Mouse (Mus musculus): Measurements from ENCODE around the gene Olfr808.

The Olfr808 gene

DNA sequence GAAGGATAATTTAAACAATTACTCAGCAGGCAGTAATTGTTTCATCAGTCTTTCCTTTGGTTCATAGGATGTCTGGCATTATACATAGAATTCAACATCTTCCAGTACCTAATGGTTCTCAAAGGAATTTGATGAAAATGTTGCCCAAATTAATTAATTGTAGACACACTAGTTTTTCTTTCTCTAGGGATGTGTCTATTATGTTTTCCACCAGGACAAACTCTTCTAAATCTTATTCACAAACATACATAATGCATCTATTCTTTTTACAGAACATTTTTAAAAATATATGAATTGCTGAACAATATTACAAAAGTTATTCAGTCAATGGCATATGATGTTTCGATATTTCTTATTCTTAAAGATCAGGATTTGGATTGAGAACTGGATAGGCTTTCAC, at the start of gene Olfr808:
Gene Olfr808 (plus strand): TSS at position 301 of the 400 bp plus-strand sequence.
- no peak for DNase-seq

GRCm38 (mm10) chr10:129729275-129729674, 36.0 kb upstream of the Olfr808 start, which contains the start of gene Olfr805:
Gene Olfr805 (minus strand): TSS chr10:129729375.
- no peak for DNase-seq

- no peak for DNase-seq
These were observed 23.5 kb upstream of the Olfr808 start, which contains the start of gene Olfr806 for GRCm38 (mm10) chr10:129741821-129742220. Gene Olfr806 (minus strand): TSS chr10:129741921.

DNA sequence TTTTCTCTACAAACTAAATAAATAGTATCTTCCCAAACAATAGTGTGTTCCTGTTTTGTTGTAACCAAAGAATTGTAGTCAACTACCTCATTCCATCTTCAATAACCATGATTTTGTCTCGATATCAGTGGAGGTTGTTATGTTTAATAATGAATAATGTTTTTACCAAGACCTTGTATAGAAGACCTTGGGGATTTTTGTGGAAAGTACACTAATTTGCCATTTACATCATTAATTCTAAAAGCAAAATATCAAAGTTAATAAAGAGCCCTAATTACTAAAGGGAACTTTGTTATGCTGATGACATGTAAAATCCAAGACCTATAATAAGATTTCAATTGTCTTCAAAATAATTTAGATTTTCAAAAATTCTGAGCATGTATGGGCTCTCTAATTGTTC, 7.6 kb upstream of the Olfr808 start, which contains the start of gene Olfr807:
Gene Olfr807 (minus strand): TSS at position 101 of the 400 bp plus-strand sequence.
- no peak for DNase-seq

DNA sequence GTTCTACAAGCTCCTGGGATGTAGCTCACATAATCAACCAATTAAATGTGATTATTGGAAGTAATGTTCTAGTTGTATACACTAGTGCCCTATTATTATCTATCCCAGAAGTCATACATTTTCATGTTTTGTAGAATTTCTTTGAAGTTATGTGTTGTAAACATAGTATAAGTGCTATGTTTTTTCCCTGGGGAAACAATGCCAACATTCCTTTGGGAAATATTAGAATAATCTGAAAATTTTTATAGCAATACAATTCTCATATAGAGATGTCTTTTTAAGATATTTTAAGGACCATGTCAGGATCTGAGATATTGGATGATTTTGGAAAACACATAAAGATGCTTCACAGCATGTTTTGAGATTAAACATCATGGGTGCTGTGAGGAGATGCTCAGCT, 9.1 kb downstream of the Olfr808 start, which contains the start of gene Olfr809:
Gene Olfr809 (plus strand): TSS at position 301 of the 400 bp plus-strand sequence.
- no peak for DNase-seq

- DNase-seq = no peak
These were observed 12.8 kb downstream of the Olfr808 start for GRCm38 (mm10) chr10:129778123-129778522.

- DNase-seq = no peak
These were observed 29.5 kb downstream of the Olfr808 start, which contains the start of gene Olfr810 for GRCm38 (mm10) chr10:129794817-129795216. Gene Olfr810 (minus strand): TSS chr10:129794917.

DNA sequence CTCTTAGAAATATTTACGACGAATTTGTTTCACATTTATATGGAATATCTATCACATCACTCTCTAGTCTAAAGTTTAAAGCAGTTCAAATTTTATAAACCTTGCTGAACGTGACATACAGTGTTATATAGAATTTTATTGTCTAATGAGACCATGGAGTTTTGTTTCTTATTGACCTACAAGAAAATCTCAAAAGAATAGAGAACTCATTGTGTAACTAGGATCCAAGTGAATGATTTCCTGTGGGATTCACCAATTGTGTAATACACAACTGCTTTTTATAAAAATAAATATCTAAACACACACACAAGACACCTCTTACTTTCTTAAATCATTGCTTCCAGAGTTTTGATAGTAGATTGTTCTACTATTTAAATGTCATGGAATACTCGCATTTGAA, 39.0 kb downstream of the Olfr808 start, which contains the start of gene Olfr811:
Gene Olfr811 (minus strand): TSS at position 101 of the 400 bp plus-strand sequence.
- no peak for DNase-seq
